Mouse (Mus musculus) testis, adult 2 months (tissue): ENCODE measurements around the gene Ctnnb1.

Experiments
- CTCF ChIP-seq: fragments of 200-500 bp; IDR thresholded peaks from 2 replicates; pipeline ENCODE4 v1.5.1; 2012; ENCODE audit warnings: low read depth, mild to moderate bottlenecking, inconsistent platforms, low read length, moderate library complexity; ENCODE audit not compliant: control insufficient read depth, insufficient read depth, insufficient replicate concordance
- POLR2A ChIP-seq: fragments of 200-500 bp; IDR thresholded peaks from 2 replicates; pipeline ENCODE4 v1.6.1; 2012; ENCODE audit warnings: low read depth, mild to moderate bottlenecking, inconsistent platforms, low read length, moderate library complexity; ENCODE audit not compliant: control insufficient read depth

DNA sequence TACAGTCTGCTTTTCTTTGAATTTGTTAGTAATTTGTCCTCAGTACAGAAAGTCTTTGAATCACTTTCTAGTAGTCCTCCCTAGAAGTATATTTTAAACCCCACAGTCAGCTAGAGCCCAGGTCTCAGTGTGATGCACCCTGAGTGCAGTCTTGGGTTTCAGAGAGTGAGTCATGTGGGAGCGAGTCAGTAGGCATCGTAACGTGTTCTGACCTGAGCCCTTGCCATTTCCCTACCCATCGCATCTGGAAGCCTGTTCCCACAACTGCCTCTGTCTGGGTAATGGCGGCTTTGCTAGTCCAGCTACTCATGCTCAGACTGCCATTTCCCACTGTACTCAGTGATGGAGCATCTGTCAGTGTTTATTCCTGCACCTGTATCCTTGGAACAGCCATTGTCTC is 29.0 kb downstream of the Ctnnb1 start:
- no peak for TF ChIP-seq CTCF
- TF ChIP-seq POLR2A, result no peak
